Mouse (Mus musculus) urinary bladder, postnatal 36 days (tissue): ENCODE data around the gene Akap7.
A peak's percentile ranks its signal among the peaks of the same experiment; 100 is the strongest.

ENCODE experiments used
- DNase-seq, 2 experiments: peaks; one replicate each; pipeline ENCODE4 v3.0.0; 2022; ENCODE audit warnings: low spot score in 2 of 2, mixed read lengths in 1 of 2

The Akap7 gene

GRCm38 (mm10) chr10:25257466-25257865 lies 50.2 kb downstream of the Akap7 start:
- DNase-seq, result no peak

DNA sequence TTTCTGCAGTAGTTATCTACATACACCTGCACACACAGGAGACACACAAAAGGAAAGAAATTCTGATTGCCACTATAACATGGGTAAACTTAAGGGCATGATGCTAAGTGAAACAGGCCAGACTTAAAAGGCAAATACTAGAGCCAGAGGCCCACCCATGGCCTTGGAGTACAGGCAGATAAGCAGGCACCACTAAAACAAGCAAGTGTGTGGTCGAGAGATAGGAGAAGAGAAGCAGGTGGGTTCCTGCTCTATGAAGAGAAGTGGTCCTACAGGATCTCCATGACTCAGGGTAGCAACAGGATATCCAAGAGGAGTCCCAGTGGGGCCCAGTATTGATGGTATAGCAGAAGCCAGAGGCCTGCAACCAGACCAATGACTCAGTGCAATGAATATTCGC lies 54.2 kb downstream of the Akap7 start:
- no peak for DNase-seq

DNA sequence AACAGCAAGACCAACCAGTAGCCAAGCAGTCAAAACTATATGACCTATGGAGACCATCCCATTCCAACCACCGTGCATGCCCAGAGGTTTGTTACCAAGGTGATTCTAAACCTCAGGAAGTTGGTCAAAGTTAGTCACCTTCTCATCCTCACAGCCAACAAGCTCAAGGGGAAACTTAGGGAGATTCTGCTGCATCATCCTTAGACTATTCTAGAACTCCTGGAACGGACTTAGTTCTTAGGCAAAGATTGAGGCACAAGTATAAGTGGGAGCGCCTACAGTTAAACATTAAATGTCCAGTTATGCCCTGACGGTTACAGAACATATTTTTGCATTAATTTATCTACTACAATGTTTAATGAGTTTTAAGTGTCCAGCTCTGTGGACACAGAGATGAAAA lies 54.7 kb downstream of the Akap7 start:
- no peak for DNase-seq

- peak in 1 of 2 experiments; percentile 19 for DNase-seq
Measured at GRCm38 (mm10) chr10:25250108-25250507, 57.6 kb downstream of the Akap7 start.

DNA sequence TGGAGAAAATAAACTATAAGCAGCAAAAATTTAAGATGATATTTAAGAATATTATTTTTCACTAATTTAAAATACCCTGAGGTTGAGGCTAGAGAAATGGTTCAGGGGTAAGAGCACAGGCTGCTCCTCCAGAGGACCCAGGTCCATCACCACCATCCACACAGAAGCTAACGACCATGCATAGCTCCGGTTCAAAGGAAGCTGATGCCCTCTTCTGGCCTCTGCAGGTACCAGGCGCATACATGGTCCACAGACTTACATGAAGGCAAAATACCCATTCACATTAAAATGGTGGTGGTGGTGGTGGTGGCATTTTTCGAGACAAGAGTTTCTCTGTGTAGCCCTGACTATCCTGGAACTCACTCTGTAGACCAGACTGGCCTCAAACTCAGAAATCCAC lies 61.5 kb downstream of the Akap7 start:
- no peak for DNase-seq

DNA sequence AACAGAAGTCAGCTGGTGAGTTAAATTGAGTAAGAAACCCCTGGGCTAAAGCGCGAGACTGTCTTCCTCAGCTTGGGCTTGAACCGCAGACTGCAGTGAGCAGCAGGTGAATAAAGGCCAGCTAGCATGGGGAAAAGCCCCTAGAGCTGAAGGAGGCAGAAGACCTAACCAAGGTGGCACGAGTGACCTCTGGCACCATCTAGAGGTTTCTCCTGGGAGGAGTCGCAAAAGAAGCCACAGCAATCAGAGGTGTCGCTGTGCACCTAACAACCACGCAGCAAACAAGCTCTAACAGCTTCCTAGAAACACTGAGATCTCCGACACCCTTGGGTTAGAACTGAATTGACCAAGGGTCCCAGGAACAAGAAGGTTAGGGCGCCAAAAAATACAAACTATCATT lies 68.5 kb downstream of the Akap7 start:
- DNase-seq, result no peak

DNA sequence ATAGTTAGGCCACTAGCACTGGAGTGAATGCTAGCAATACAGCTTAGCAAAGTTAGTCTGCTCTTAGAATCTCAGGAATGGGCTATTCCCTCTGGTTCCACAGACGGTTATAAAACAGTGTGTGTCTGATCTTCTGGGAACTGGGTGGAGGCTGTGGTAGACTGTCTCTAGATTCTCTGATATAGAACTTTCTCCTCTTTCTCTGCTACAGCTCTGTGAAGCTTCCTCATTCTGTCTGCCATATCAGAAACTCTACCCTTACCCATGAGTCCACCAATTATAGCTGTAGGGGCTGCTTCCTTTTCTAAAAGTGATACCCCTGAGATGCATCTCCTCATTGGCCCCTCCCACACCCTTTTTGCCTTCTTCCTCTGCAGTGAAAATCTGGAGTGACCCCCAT lies 73.6 kb downstream of the Akap7 start:
- no peak for DNase-seq

DNA sequence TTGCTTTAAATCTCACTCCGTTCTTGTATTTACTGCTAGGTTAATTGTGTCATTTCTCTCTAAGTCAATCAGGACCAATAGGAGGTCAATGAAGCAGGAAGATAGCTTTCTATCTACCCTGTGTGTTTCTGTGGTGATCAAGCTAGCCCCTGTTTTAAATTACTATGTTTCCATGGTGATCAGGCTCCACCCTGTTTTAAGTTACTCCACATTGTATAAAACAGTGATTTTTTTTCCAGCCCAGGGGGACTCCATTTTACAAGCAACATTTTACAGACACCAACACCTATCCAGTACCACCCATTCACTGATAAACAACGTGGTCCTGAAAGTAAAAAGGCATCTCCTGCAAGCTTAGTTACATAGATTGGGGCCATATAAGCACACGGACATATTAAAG lies 75.0 kb downstream of the Akap7 start:
- DNase-seq, result no peak

GRCm38 (mm10) chr10:25231358-25231757 lies 76.3 kb downstream of the Akap7 start:
- DNase-seq, result no peak

- DNase-seq, result no peak
Measured at GRCm38 (mm10) chr10:25224371-25224770, 83.3 kb downstream of the Akap7 start.

DNA sequence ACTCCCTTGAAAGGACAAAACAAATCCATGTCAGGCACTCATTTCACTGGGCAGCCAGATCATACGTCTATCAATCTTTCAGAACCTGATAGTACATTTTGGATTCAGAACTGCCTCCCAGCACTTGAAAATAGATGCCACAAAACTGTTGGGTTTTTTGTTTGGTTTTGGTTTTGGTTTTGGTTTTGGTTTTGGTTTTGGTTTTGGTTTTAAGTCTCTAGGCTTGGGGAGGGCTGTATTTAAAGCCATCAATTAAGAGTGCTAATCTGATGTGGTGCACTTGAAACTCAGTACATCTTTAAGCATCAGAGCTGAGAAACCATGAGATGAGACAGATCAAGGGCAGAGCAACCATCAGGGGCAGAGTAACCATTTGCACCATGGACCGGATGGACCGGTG lies 86.9 kb downstream of the Akap7 start:
- DNase-seq, result no peak

DNA sequence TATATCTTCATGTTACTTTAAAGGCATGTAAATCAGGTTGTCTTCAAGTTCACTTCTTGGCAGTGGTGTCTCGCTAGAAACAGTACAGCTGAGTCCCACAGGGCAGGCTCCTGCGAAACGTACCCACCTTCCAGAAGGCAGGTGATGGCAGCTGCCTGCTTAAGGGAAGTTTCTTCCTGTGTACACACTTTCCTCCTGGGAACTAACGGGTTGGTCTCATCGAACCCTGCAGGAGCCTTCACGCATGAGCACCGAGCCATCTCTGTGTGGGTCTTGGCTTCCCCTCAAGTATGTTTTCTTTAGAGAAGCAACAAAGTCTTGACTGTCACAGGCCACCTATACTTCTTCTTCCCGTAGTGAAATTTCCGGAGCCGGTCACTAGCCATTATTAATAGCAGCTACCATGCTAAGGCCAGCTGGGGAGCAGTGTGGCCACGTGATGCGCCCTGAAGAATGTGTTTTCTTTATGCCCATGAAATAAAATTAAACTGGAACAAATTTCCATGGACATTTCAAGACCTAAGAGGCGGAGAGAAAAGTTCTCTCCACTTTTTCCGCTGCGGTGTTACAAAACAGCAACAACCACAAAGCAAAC lies 87.7 kb downstream of the Akap7 start:
- DNase-seq, result no peak

GRCm38 (mm10) chr10:25219220-25219628 lies 88.4 kb downstream of the Akap7 start:
- peak; percentile 29 to 50 for DNase-seq

GRCm38 (mm10) chr10:25218746-25219145 lies 88.9 kb downstream of the Akap7 start:
- no peak for DNase-seq

DNA sequence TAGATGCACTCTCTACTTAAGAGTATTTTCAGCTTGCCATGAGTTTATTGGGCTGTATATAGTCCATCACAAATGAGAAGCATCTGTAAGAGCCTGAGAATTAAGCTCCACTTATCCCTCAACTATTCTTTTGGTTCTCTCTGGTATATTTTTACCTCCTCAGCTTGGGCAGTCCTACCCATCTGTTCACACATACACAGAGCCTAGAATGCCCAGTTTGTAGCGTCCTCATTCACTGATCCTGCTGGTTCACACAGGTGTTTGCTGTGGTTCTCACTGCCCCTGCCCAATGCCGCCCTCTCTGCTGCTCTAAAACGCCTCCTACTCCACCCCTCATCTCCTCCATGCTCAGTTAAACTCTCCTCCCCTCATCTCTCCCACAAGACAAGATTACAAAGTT lies 91.7 kb downstream of the Akap7 start:
- no peak for DNase-seq

GRCm38 (mm10) chr10:25213716-25214115 lies 94.0 kb downstream of the Akap7 start:
- DNase-seq, result no peak

- no peak for DNase-seq
Measured at GRCm38 (mm10) chr10:25208619-25209018, 99.1 kb downstream of the Akap7 start.

DNA sequence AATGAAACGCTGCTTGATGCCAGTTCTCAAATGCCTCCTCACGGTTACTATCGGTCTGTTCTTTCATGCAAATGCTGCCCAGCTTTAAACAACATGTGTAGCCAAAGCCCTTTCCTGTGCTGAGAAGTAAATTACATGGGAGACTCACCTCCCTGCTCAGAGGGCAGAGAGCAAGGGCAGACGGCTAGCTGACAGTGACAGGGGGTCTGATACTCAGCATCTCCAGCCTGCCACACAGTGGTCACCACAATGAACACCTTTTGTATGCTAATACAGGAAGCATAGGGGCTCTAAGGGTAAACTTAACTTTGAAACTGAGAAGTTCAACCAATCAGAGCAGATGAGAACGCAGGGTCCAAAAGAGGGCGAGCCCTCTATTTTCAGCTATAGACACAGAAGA lies 99.8 kb downstream of the Akap7 start:
- no peak for DNase-seq

DNA sequence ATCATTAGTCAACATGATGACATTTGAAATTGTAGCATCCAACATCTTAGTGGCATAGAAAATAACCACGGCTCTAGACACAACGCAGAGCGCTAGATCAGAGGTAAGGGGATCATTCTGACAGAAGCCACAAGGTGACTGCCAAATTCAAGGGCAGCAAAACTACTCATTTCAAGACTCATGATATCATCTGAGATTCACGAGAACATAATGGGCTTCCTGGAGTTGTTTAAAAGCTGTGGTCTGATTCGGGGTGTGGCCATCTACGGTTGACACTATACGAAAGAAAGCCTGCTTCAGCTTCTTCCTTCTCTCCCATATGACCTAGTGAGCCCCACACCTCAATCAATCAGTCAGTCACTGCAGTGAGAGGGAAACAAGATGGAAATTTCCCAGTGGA lies 107.0 kb downstream of the Akap7 start:
- DNase-seq, result no peak

GRCm38 (mm10) chr10:25199510-25200353 lies 107.9 kb downstream of the Akap7 start:
- DNase-seq, result peak; percentile 37 to 38

- no peak for DNase-seq
Measured at GRCm38 (mm10) chr10:25198575-25198974, 109.1 kb downstream of the Akap7 start.

DNA sequence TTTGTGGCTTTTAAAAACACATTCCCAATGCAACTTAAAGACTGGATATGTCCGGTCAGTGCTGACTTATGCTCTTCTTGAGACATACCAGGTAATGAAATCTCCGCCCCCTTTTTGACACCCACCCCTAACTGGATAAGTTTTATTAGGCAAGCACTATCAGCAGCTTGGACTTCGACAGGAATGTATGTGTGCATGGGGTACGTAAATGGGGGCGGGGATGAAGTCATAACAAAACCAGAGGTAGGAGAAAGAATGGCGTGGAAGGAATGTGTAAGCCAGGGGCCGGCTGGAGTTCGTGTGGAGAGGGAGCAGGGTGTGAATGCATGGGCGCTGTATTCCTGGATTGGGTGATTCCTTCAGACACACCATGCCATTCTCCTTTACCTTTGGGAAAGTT lies 109.6 kb downstream of the Akap7 start:
- DNase-seq, result no peak
